Mouse (Mus musculus) forebrain, embryonic 10.5 days (tissue): ENCODE measurements around the gene Gabrb1. TPM values are rescaled to one million over a fixed set of nuclear protein-coding genes. Genes with fewer than 3 reads are reported as not detected.

Experiments
- DNase-seq: peaks from one replicate; pipeline ENCODE4 v3.0.0-alpha.2; 2017; ENCODE audit warnings: low spot score; ENCODE audit errors: extremely low spot score
- H3K27ac ChIP-seq: fragments of 300-500 bp; sonication (generic); 2 replicates; pipeline ENCODE4 v1.5.1; 2016; ENCODE audit warnings: mild to moderate bottlenecking
- H3K27me3 ChIP-seq: fragments of 300-500 bp; sonication (generic); 2 replicates; pipeline ENCODE4 v1.6.1; 2016; ENCODE audit warnings: mild to moderate bottlenecking; ENCODE audit not compliant: poor library complexity, severe bottlenecking
- H3K36me3 ChIP-seq: fragments of 300-500 bp; sonication (generic); replicated peaks from 2 replicates; pipeline ENCODE4 v1.6.1; 2016; ENCODE audit warnings: mild to moderate bottlenecking, moderate library complexity
- H3K4me1 ChIP-seq: fragments of 300-500 bp; sonication (generic); 2 replicates; pipeline ENCODE4 v1.6.1; 2016
- H3K4me3 ChIP-seq: fragments of 300-500 bp; sonication (generic); 2 replicates; pipeline ENCODE4 v1.5.1; 2016; ENCODE audit warnings: mild to moderate bottlenecking, moderate library complexity
- H3K9me3 ChIP-seq: fragments of 300-500 bp; sonication (generic); 2 replicates; pipeline ENCODE4 v1.6.1; 2016; ENCODE audit warnings: mild to moderate bottlenecking, moderate library complexity
- WGBS: fragments of 180-500 bp; shearing (Covaris S2); methylation state at CpG from one replicate; pipeline ENCODE4 v1.1.7; 2016; 5-methylcytosine and 5-hydroxymethylcytosine counted together
- polyA plus RNA-seq: library from polyadenylated mRNA; unstranded; fragments of >200 nt; fragmentation: Nextera tagmentation; extraction: Ambion mirVana; gene quantifications from 2 replicates; pipeline ENCODE4 v1.2.1, GENCODE M21; 2016

Gene Gabrb1
- 0.15 and 0.25 TPM in 2 replicates for polyA plus RNA-seq

DNA sequence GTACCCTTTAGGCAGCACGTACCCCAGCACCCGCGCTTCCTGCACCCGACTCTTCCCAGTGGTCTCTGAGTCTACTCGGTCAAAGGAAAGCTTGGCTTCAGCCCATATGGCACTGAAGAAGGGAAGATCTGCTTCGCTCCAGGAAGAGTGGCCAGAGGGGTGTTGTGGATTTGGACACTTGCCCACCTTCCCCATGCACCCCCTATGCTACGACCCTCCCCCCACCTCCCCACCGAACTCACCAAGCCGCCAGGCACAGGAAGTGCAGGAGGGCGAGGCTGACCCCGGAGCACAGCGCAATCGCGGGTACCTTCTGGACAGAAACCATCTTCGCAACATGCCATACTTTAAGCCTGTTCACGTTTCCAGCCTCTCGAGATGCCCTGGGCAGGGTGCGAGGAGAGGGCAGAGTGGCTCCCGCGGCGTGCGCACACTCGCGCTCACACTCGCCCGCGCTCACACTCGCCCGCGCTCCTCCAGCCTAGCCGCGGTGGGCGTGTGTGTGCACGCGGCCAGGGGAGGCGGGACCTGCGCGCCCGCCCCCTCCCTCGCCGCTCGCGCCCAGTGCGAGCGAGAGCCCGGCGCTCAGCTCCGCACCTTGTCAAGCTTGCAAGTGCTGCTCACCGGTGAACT, at the start of gene Gabrb1:
TSS of gene Gabrb1 (plus strand) at position 632 of the 633 bp plus-strand sequence.
- Histone ChIP-seq H3K27me3 (peaks cover 45% of the 10 kb centered on the region), H3K9me3 (no peaks in the 10 kb centered on the region), H3K36me3 (no peaks in the 10 kb centered on the region), H3K4me3 (peak within 1 kb of the TSS; percentile 67), H3K4me1 (peaks cover 22% of the 10 kb centered on the region), H3K27ac (peak within 1 kb of the TSS; percentile 68)
- DNase-seq = peak; percentile 39
- WGBS = under 1% methylated on average over 49 of the region's 49 CpGs

DNA sequence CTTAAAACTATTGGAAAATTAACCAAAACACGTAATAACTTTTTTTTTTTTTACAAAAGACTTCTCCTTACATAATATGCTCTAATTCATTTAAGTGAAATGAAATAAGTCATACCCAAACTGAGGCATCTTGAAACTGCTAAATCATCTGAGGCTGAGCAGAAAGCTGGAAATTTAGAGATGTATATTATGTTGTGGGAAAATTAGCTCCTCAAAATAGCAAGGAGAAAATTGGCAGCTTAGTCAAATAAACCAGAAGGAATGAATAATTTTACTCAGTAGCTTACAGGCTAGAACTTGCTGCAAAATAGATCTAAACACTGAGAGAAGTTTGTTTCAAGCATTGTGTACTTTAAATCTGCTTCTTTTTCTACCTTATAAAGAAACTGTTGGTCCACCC, 49.2 kb upstream of the Gabrb1 start:
- DNase-seq = no peak
- H3K36me3 ChIP-seq = no peaks in the 10 kb centered on the region
- no peaks in the 10 kb centered on the region for H3K9me3 ChIP-seq
- WGBS = 86% methylated on average over 1 of the region's 1 CpGs
- no peak overlapping the region for H3K27ac ChIP-seq
- H3K4me1 ChIP-seq = no peaks in the 10 kb centered on the region
- no peaks in the 10 kb centered on the region for H3K27me3 ChIP-seq
- no peak overlapping the region for H3K4me3 ChIP-seq

DNA sequence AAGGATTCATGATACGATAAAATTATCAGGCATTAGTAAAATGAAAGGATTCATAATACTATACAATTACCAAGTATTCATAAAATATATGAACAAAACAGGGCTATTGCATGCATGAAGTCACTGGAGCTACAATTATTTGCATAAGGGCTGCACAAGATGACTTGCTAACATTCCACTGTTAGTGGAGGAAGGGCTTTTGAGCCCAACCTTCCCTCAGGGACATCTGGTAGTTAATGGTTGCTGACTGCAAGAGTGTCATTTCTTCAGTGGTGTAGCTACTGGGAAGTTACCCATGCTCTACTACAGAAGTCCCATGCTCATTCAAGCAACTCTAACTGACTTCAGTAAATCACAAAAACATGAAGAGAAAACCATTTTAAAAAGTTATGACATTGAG, 43.6 kb upstream of the Gabrb1 start:
- WGBS = 93% methylated on average over 1 of the region's 1 CpGs
- H3K27ac ChIP-seq = no peak overlapping the region
- no peak overlapping the region for H3K4me3 ChIP-seq

DNA sequence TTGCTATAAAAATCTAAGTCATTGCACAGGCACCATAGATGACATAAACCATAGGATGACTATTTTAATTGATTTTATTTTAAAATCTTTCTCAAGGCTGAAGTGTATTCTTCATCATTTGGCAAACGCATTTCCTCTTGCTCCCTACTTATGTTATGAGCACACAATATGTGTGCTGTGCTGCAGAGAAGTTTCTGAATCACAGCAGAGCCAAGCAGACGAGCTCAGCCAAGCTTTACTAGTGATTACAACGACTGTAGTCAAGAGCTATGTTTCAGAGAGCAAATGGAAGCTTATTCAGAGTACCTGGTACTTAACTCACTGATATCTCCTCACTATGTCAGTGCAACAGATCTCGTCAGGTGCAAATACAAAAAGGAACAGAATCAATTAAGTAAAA, 41.2 kb upstream of the Gabrb1 start:
- Histone ChIP-seq H3K36me3 (no peaks in the 10 kb centered on the region), H3K4me1 (no peaks in the 10 kb centered on the region), H3K27ac (no peak overlapping the region), H3K4me3 (no peak overlapping the region), H3K27me3 (no peaks in the 10 kb centered on the region), H3K9me3 (no peaks in the 10 kb centered on the region)
- WGBS = 76% methylated on average over 4 of the region's 4 CpGs
- no peak for DNase-seq

More for the DNA sequence above, 43.6 kb upstream of the Gabrb1 start:
- no peak for DNase-seq
- Histone ChIP-seq H3K4me1 (no peaks in the 10 kb centered on the region), H3K36me3 (no peaks in the 10 kb centered on the region), H3K9me3 (no peaks in the 10 kb centered on the region), H3K27me3 (no peaks in the 10 kb centered on the region)

DNA sequence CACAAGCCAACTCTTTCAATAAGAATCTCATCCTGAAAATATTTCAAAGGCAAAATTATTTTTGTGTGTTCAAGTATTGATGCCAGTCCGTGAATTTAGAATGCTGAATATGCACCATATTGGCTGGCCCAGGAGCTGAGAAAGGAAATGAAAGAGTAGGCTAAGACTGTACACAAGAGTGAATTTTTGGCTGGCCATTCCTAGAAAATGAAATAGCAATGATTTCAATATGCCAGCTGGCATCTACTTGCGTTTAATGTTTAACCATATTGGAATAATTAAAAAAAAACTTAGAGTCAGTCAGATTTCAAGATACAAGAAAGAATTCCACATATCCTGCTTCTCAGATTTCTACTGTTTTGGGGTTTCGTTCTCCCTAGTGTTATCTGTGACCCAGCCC, 30.1 kb upstream of the Gabrb1 start:
- Histone ChIP-seq H3K36me3 (no peaks in the 10 kb centered on the region), H3K27me3 (no peaks in the 10 kb centered on the region), H3K4me1 (no peaks in the 10 kb centered on the region), H3K9me3 (no peaks in the 10 kb centered on the region), H3K4me3 (no peak overlapping the region), H3K27ac (no peak overlapping the region)
- DNase-seq = no peak
- WGBS = 88% methylated on average over 3 of the region's 3 CpGs

DNA sequence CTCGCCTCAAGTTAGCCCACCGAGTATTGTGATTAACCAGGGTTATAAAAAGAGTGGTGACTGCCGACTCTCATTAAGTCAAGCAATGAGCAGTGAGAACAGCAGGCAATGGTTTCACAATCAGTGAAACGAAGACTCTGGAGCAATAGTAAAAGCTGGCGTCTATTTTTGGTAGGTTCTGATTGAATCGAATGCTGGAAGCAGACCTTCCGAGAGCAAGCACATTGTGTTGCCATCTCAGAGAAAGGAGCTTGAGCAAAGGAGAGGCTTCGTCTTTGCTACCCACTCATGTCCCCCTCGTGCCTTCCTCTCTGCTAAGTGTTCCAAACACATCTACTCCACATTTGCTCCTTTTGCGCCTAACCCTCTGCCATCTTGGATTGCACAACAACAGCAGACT, 18.1 kb upstream of the Gabrb1 start:
- Histone ChIP-seq H3K4me1 (no peaks in the 10 kb centered on the region), H3K27me3 (no peaks in the 10 kb centered on the region), H3K4me3 (no peak overlapping the region), H3K27ac (no peak overlapping the region), H3K9me3 (no peaks in the 10 kb centered on the region), H3K36me3 (no peaks in the 10 kb centered on the region)
- 91% methylated on average over 10 of the region's 10 CpGs for WGBS
- no peak for DNase-seq

- DNase-seq = no peak
- H3K36me3 ChIP-seq = no peaks in the 10 kb centered on the region
- no peaks in the 10 kb centered on the region for H3K9me3 ChIP-seq
- no peaks in the 10 kb centered on the region for H3K4me1 ChIP-seq
- H3K4me3 ChIP-seq = no peak overlapping the region
- no peak overlapping the region for H3K27ac ChIP-seq
- H3K27me3 ChIP-seq = no peaks in the 10 kb centered on the region
- WGBS = 83% methylated on average over 2 of the region's 2 CpGs
Observed at GRCm38 (mm10) chr5:71648108-71648507, 9.8 kb upstream of the Gabrb1 start.

GRCm38 (mm10) chr5:71654056-71654455, 3.9 kb upstream of the Gabrb1 start:
- Histone ChIP-seq H3K9me3 (no peaks in the 10 kb centered on the region), H3K27me3 (peaks cover 38% of the 10 kb centered on the region), H3K36me3 (no peaks in the 10 kb centered on the region), H3K4me3 (no peak overlapping the region), H3K4me1 (peaks cover 22% of the 10 kb centered on the region), H3K27ac (no peak overlapping the region)
- no peak for DNase-seq
- 91% methylated on average over 5 of the region's 5 CpGs for WGBS

DNA sequence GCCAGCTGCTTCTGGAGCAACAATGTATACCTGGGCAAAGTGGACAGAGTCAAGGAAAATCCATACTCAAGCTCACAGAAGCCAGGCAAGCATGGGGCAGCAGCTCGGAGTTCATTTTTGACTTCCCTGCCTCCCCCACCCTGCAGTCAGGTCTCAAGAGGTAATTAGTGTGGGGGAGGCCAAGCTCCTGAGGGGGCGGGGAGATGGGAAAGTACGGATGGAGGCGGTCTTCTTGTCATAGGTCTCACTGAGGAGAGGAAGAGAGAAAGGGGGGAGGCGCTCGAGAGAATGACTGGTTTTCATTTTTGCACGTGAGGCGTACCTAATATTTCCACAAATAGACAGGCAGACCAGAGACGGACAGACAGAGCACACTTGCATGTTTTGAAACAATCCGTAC, 1.1 kb upstream of the Gabrb1 start:
- WGBS = 5% methylated on average over 10 of the region's 10 CpGs
- Histone ChIP-seq H3K36me3 (no peaks in the 10 kb centered on the region), H3K4me3 (peak overlapping the region; percentile 67), H3K27ac (no peak overlapping the region), H3K4me1 (peaks cover 22% of the 10 kb centered on the region), H3K27me3 (peaks cover 45% of the 10 kb centered on the region), H3K9me3 (no peaks in the 10 kb centered on the region)
- DNase-seq = no peak

DNA sequence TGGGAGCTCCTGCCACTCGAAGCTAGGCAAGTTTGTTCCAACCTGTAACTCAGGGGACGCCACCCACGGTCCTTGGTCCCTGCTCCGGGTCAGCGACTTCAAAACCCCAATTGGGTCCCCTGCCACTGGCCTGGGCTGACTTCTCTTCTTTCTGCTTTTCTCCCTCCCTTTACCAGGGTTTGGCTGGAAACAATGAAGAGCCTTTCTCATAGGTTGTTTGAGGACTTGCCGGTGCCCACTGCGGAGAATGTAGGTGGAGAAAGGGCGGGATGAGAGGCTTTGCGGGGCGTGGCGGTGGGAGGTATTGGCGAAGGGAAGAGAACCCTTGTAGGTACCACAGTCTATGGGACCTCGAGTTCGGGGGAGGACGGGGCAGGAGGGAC, 193 bp downstream of the Gabrb1 start, which contains the start of gene Gabra4:
TSS of gene Gabra4 (minus strand) at position 194 of the 383 bp plus-strand sequence.
- peak within 1 kb of the TSS; percentile 68 for H3K27ac ChIP-seq
- no peaks in the 10 kb centered on the region for H3K36me3 ChIP-seq
- 0% methylated on average over 15 of the region's 15 CpGs for WGBS
- H3K27me3 ChIP-seq = peaks cover 45% of the 10 kb centered on the region
- H3K9me3 ChIP-seq = no peaks in the 10 kb centered on the region
- peak; percentile 33 for DNase-seq
- H3K4me1 ChIP-seq = peaks cover 22% of the 10 kb centered on the region
- peak within 1 kb of the TSS; percentile 67 for H3K4me3 ChIP-seq

DNA sequence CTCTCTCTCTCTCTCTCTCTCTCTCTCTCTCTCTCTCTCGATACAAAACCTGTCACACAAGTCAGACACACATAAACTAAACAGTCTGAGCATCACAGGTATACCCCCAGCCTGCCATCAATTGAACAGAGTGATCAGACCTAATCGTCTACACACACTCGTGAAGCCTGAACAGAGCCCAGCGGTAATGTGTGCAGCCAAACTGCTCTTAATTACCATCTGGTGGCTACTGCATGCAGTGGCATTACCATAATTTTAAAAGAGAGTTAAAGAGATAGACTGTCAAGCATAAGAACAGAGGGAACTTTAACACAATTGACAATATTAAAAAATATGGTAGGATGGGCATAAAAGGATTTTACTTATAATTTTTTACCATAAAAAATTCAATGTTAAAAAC, 7.7 kb downstream of the Gabrb1 start:
- no peaks in the 10 kb centered on the region for H3K4me1 ChIP-seq
- no peak overlapping the region for H3K4me3 ChIP-seq
- H3K27me3 ChIP-seq = no peaks in the 10 kb centered on the region
- no peak overlapping the region for H3K27ac ChIP-seq
- no peak for DNase-seq
- no peaks in the 10 kb centered on the region for H3K36me3 ChIP-seq
- WGBS = 67% methylated on average over 4 of the region's 4 CpGs
- no peaks in the 10 kb centered on the region for H3K9me3 ChIP-seq

DNA sequence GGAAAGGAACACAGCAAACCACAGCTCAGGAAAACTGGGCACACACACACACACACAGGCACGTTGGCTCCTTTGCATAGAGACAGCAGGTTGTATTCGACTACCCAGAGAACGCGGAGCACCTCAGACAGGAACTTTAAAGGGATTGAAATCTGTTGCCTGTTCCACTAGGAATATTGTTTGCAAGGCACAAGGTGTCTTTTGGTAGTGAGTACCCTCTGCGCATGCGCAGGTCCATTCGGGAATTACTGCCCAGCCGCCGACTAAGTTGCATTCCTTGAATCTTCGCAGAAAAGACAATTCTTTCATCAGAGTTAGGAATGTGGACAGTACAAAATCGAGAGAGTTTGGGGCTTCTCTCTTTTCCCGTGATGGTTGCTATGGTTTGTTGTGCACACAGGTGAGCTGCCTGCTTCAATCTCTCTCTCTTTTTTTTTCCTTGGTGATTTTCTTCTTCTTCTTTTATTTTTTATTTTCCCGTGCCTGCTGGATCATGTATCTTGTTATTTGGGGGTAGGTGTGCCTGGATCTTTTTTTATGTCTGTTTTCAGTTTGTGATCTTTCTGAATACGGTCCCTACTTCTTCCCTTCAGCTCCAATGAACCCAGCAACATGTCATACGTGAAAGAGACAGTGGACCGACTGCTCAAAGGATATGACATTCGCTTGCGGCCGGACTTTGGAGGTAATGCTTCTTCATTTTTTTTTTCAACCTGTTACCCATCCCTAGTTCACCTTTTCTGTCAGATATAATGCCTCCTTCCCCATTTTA, 42.0 kb downstream of the Gabrb1 start:
- Histone ChIP-seq H3K36me3 (no peaks in the 10 kb centered on the region), H3K4me3 (peak overlapping the region; percentile 60), H3K4me1 (peaks cover 24% of the 10 kb centered on the region), H3K27me3 (peaks cover 18% of the 10 kb centered on the region), H3K9me3 (no peaks in the 10 kb centered on the region), H3K27ac (no peak overlapping the region)
- WGBS = under 1% methylated on average over 19 of the region's 19 CpGs
- peak; percentile 56 for DNase-seq
